1 mouse cellular context compared by ENCODE assay signal in genomic region chr9:90250141-90250775, GRCm38 (mm10).
A peak's percentile ranks its signal among the peaks of the same experiment; 100 is the strongest.
TF ChIP-seq lines count a peak whose summit lies in the region.

No protein-coding gene starts in this region.

TF ChIP-seq in MEL, 35 proteins besides CTCF, POLR2A, EP300 and RAD21 (continued from another document):
- TF ChIP-seq GABPA (IDR thresholded peaks at IDR 0.05; ENCODE audit: low read depth, low read length) (no peak), HCFC1 (IDR thresholded peaks at IDR 0.05; ENCODE audit: low read depth, low read length) (peak; percentile 11; the same call in 1 of the 2 replicates), TAL1 (IDR thresholded peaks at IDR 0.05; ENCODE audit: low read length) (peak; percentile 98), MYB (IDR thresholded peaks at IDR 0.05; ENCODE audit: low read depth, low read length) (peak; percentile 90), RCOR1 (IDR thresholded peaks at IDR 0.05; ENCODE audit: low read depth, low read length) (peak; percentile 52; the same call in 1 of the 2 replicates), MAFK (IDR thresholded peaks at IDR 0.05; ENCODE audit: borderline replicate concordance, low read depth, low read length) (no peak), SIN3A (IDR thresholded peaks at IDR 0.05; ENCODE audit: low read length) (peak; percentile 63), POLR2AphosphoS2 (IDR thresholded peaks at IDR 0.05; ENCODE audit: low read length) (peak; percentile 58; the same call in 1 of the 2 replicates), ETS1 (IDR thresholded peaks at IDR 0.05; ENCODE audit: low read depth, low read length) (peak; percentile 93), BHLHE40 (IDR thresholded peaks at IDR 0.05; ENCODE audit: borderline replicate concordance, low read depth, low read length) (no peak)
TF ChIP-seq in MEL: peak in this region for 13.
